Mouse (Mus musculus): ENCODE results near the gene Arhgef19. TPM values are rescaled to one million over a fixed set of nuclear protein-coding genes. Genes with fewer than 3 reads are reported as not detected.

The Arhgef19 gene
- total and polyA plus RNA-seq, 2 experiments from 2014 or later: 1.5 to 2.5 TPM

- Histone ChIP-seq H3K9me3 (replicated peaks; ENCODE audit: control insufficient read depth, low read length) (no peaks in the 10 kb centered on the region), H3K4me3 (ENCODE audit: low read depth, low read length) (no peak overlapping the region), H3K4me1 (ENCODE audit: control insufficient read depth, insufficient read depth) (peaks cover 16% of the 10 kb centered on the region), H3K9ac (replicated peaks; ENCODE audit: low read depth, low read length) (no peak overlapping the region), H3K4me2 (ENCODE audit: low read depth, low read length) (no peak overlapping the region), H3K27ac (ENCODE audit: low read depth) (no peak overlapping the region), H3K36me3 (replicated peaks; ENCODE audit: control insufficient read depth, insufficient read depth, low read length) (no peaks in the 10 kb centered on the region), H3K27me3 (ENCODE audit: control insufficient read depth, insufficient read depth, low read length) (peaks cover 13% of the 10 kb centered on the region; the same call in 1 of the 2 replicates)
- TF ChIP-seq EP300 (IDR thresholded peaks at IDR 0.05; ENCODE audit: low read depth) (no peak), CTCF (IDR thresholded peaks at IDR 0.05; ENCODE audit: low read depth) (no peak)
- whole genome bisulfite sequencing: 29% methylated on average over 8 of the region's 8 CpGs
- DNase-seq (ENCODE audit: low spot score): no peak
- 0 out of 2 replicates have a peak, but pooled peaks have one; percentile 16 for ATAC-seq (ENCODE audit: insufficient read depth, low read depth)
These were observed 44.6 kb downstream of the Arhgef19 start for GRCm38 (mm10) chr4:141283879-141284411.

- no peak overlapping the region for H3K4me2 ChIP-seq (ENCODE audit: low read depth, low read length)
- 89% methylated on average over 3 of the region's 3 CpGs for WGBS
- H3K4me1 ChIP-seq (ENCODE audit: control insufficient read depth, insufficient read depth): peaks cover 16% of the 10 kb centered on the region
- TF ChIP-seq CTCF (IDR thresholded peaks at IDR 0.05; ENCODE audit: low read depth) (no peak), EP300 (IDR thresholded peaks at IDR 0.05; ENCODE audit: low read depth) (no peak)
- H3K27me3 ChIP-seq (ENCODE audit: control insufficient read depth, insufficient read depth, low read length): peaks cover 13% of the 10 kb centered on the region; the same call in 1 of the 2 replicates
- ATAC-seq (ENCODE audit: insufficient read depth, low read depth) (no peak), DNase-seq (ENCODE audit: low spot score) (no peak)
- no peaks in the 10 kb centered on the region for H3K36me3 ChIP-seq (replicated peaks; ENCODE audit: control insufficient read depth, insufficient read depth, low read length)
- H3K4me3 ChIP-seq (ENCODE audit: low read depth, low read length): no peak overlapping the region
- no peak overlapping the region for H3K9ac ChIP-seq (replicated peaks; ENCODE audit: low read depth, low read length)
- no peak overlapping the region for H3K27ac ChIP-seq (ENCODE audit: low read depth)
- no peaks in the 10 kb centered on the region for H3K9me3 ChIP-seq (replicated peaks; ENCODE audit: control insufficient read depth, low read length)
These were observed 45.2 kb downstream of the Arhgef19 start for GRCm38 (mm10) chr4:141284486-141284885.

- no peaks in the 10 kb centered on the region for H3K9me3 ChIP-seq (replicated peaks; ENCODE audit: control insufficient read depth, low read length)
- H3K4me1 ChIP-seq (ENCODE audit: control insufficient read depth, insufficient read depth): peaks cover 16% of the 10 kb centered on the region
- no peak overlapping the region for H3K4me2 ChIP-seq (ENCODE audit: low read depth, low read length)
- no peaks in the 10 kb centered on the region for H3K36me3 ChIP-seq (replicated peaks; ENCODE audit: control insufficient read depth, insufficient read depth, low read length)
- DNase-seq (ENCODE audit: low spot score): no peak
- no peak overlapping the region for H3K9ac ChIP-seq (replicated peaks; ENCODE audit: low read depth, low read length)
- 58% methylated on average over 8 of the region's 8 CpGs for WGBS
- no peak overlapping the region for H3K27ac ChIP-seq (ENCODE audit: low read depth)
- TF ChIP-seq EP300 (IDR thresholded peaks at IDR 0.05; ENCODE audit: low read depth) (no peak), CTCF (IDR thresholded peaks at IDR 0.05; ENCODE audit: low read depth) (no peak)
- H3K4me3 ChIP-seq (ENCODE audit: low read depth, low read length): no peak overlapping the region
- ATAC-seq (ENCODE audit: insufficient read depth, low read depth): no peak
- peaks cover 13% of the 10 kb centered on the region; the same call in 1 of the 2 replicates for H3K27me3 ChIP-seq (ENCODE audit: control insufficient read depth, insufficient read depth, low read length)
These were observed 45.8 kb downstream of the Arhgef19 start for GRCm38 (mm10) chr4:141285128-141285527.

- H3K36me3 ChIP-seq (replicated peaks; ENCODE audit: control insufficient read depth, insufficient read depth, low read length): no peaks in the 10 kb centered on the region
- H3K9me3 ChIP-seq (replicated peaks; ENCODE audit: control insufficient read depth, low read length): no peaks in the 10 kb centered on the region
- ATAC-seq (ENCODE audit: insufficient read depth, low read depth) (no peak), DNase-seq (ENCODE audit: low spot score) (no peak)
- no peak overlapping the region for H3K4me3 ChIP-seq (ENCODE audit: low read depth, low read length)
- TF ChIP-seq CTCF (IDR thresholded peaks at IDR 0.05; ENCODE audit: low read depth) (no peak), EP300 (IDR thresholded peaks at IDR 0.05; ENCODE audit: low read depth) (no peak)
- no peak overlapping the region for H3K9ac ChIP-seq (replicated peaks; ENCODE audit: low read depth, low read length)
- peaks cover 23% of the 10 kb centered on the region for H3K27me3 ChIP-seq (ENCODE audit: control insufficient read depth, insufficient read depth, low read length)
- 17% methylated on average over 19 of the region's 20 CpGs for WGBS
- H3K4me1 ChIP-seq (ENCODE audit: control insufficient read depth, insufficient read depth): peaks cover 13% of the 10 kb centered on the region
- no peak overlapping the region for H3K27ac ChIP-seq (ENCODE audit: low read depth)
- H3K4me2 ChIP-seq (ENCODE audit: low read depth, low read length): peak overlapping the region; percentile 1; the same call in 1 of the 2 replicates
These were observed 47.7 kb downstream of the Arhgef19 start for GRCm38 (mm10) chr4:141286860-141287517.

- 18% methylated on average over 15 of the region's 15 CpGs for WGBS
- Histone ChIP-seq H3K27ac (ENCODE audit: low read depth) (no peak overlapping the region), H3K4me2 (ENCODE audit: low read depth, low read length) (peak overlapping the region; percentile 1; the same call in 1 of the 2 replicates), H3K4me1 (ENCODE audit: control insufficient read depth, insufficient read depth) (peaks cover 13% of the 10 kb centered on the region), H3K4me3 (ENCODE audit: low read depth, low read length) (no peak overlapping the region), H3K9ac (replicated peaks; ENCODE audit: low read depth, low read length) (no peak overlapping the region), H3K9me3 (replicated peaks; ENCODE audit: control insufficient read depth, low read length) (no peaks in the 10 kb centered on the region), H3K27me3 (ENCODE audit: control insufficient read depth, insufficient read depth, low read length) (peaks cover 29% of the 10 kb centered on the region), H3K36me3 (replicated peaks; ENCODE audit: control insufficient read depth, insufficient read depth, low read length) (no peaks in the 10 kb centered on the region)
- DNase-seq (ENCODE audit: low spot score) (no peak), ATAC-seq (ENCODE audit: insufficient read depth, low read depth) (no peak)
- TF ChIP-seq CTCF (IDR thresholded peaks at IDR 0.05; ENCODE audit: low read depth): no peak
- no peak for TF ChIP-seq EP300 (IDR thresholded peaks at IDR 0.05; ENCODE audit: low read depth)
These were observed 48.3 kb downstream of the Arhgef19 start for GRCm38 (mm10) chr4:141287518-141288004.
